Mouse (Mus musculus) forebrain, embryonic 13.5 days (tissue): ENCODE measurements around the gene Htatip2. TPM values are rescaled to one million over a fixed set of nuclear protein-coding genes. Genes with fewer than 3 reads are reported as not detected.

Source experiments
- ATAC-seq: fragments of 200-750 bp; cut with Nextera tagmentation; 2 replicates; pipeline ENCODE4 v1.8.0; 2017
- H3K27ac ChIP-seq: fragments of 300-500 bp; sonication (generic); 2 replicates; pipeline ENCODE4 v1.5.1; 2015; ENCODE audit warnings: inconsistent platforms, mild to moderate bottlenecking, moderate library complexity
- H3K27me3 ChIP-seq: fragments of 300-500 bp; sonication (generic); 2 replicates; pipeline ENCODE4 v1.6.1; 2015; ENCODE audit warnings: mild to moderate bottlenecking, inconsistent platforms
- H3K36me3 ChIP-seq: fragments of 300-500 bp; sonication (generic); 2 replicates; pipeline ENCODE4 v1.6.1; 2015; ENCODE audit warnings: mild to moderate bottlenecking, inconsistent platforms; ENCODE audit not compliant: poor library complexity, severe bottlenecking
- H3K4me1 ChIP-seq: fragments of 300-500 bp; sonication (generic); 2 replicates; pipeline ENCODE4 v1.6.1; 2015; ENCODE audit warnings: inconsistent platforms
- H3K4me2 ChIP-seq: fragments of 300-500 bp; sonication (generic); 2 replicates; pipeline ENCODE4 v1.6.1; 2015; ENCODE audit warnings: inconsistent platforms, mild to moderate bottlenecking, moderate library complexity
- H3K4me3 ChIP-seq: fragments of 300-500 bp; sonication (generic); 2 replicates; pipeline ENCODE4 v1.5.1; 2015; ENCODE audit warnings: mild to moderate bottlenecking, inconsistent platforms
- H3K9ac ChIP-seq: fragments of 300-500 bp; sonication (generic); 2 replicates; pipeline ENCODE4 v1.6.1; 2015; ENCODE audit warnings: mild to moderate bottlenecking, inconsistent platforms
- H3K9me3 ChIP-seq: fragments of 300-500 bp; sonication (generic); replicated peaks from 2 replicates; pipeline ENCODE4 v1.6.1; 2016; ENCODE audit warnings: inconsistent platforms
- WGBS: fragments of 180-500 bp; shearing (Covaris S2); methylation state at CpG from one replicate; pipeline ENCODE4 v1.1.7; 2015; 5-methylcytosine and 5-hydroxymethylcytosine counted together
- polyA plus RNA-seq: library from polyadenylated mRNA; unstranded; fragments of >200 nt; fragmentation: Nextera tagmentation; extraction: Ambion mirVana; gene quantifications from 2 replicates; pipeline ENCODE4 v1.2.1, GENCODE M21; 2015

The Htatip2 gene
- polyA plus RNA-seq, 1 experiment from 2014 or later = 2.3 TPM

DNA sequence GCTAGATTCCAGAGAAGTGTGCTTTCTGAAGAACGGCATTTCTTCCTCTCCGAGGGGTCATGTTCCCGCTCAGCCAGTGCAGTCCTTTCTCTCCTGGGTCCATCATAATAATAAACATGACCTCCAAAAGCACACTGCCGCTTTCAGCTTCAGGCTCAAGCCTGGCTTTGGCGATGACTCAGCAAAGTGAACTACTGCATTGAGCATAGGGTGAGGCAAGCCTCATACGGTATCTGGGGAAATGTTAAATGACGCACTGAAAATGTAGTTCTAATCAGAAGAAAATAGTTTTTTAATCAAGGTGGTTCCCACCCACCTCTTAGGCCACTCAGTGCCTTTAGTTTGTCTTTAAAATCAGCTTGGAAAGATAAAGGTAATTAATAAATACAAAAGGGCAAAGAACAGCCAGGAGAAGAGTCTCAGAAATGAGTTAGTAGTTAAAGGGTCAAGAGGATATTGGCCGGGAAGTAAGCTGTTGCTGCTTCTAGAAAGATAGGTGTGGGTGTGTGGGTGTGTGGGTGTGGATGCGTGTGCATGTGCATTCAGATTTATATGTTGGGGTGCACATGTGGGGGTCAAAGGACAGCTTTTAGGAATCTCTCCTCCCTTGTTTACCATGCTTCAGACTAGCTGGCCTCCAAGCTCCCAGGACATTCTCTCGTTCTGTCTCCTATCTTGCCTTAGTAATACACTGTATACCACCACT lies 5.2 kb downstream of the Htatip2 start:
- no peak overlapping the region for H3K9ac ChIP-seq
- no peak for ATAC-seq
- peaks cover 75% of the 10 kb centered on the region for H3K27me3 ChIP-seq
- no peaks in the 10 kb centered on the region for H3K36me3 ChIP-seq
- 79% methylated on average over 10 of the region's 10 CpGs for WGBS
- no peak overlapping the region for H3K4me2 ChIP-seq
- H3K4me3 ChIP-seq = no peak overlapping the region
- peaks cover 4% of the 10 kb centered on the region; the same call in 1 of the 2 replicates for H3K4me1 ChIP-seq
- 0 out of 2 replicates have a peak, but pooled peaks cover 2% of the 10 kb centered on the region for H3K9me3 ChIP-seq
- no peak overlapping the region for H3K27ac ChIP-seq

DNA sequence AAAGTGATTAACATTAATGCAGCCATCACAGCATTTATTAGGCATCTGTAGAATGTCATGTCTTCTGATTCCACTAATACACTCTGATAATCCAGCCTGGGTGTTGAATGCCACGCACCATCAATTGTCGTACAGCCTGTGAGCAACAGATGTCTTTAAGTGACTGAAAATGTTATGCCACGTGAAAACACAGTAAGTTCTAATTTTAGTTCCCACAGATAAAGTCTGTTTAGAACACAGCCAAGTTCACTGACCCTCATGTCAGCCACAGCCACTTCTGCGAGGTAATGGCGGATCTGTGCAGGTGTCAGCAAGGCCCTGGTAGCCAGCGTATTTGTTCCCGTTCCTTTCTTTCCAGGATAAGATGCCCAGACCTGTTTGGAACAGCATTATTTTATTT lies 7.3 kb downstream of the Htatip2 start:
- ATAC-seq = no peak
- peaks cover 3% of the 10 kb centered on the region; the same call in 1 of the 2 replicates for H3K4me1 ChIP-seq
- no peaks in the 10 kb centered on the region for H3K9me3 ChIP-seq
- no peak overlapping the region for H3K9ac ChIP-seq
- H3K4me3 ChIP-seq = no peak overlapping the region
- H3K27ac ChIP-seq = no peak overlapping the region
- 91% methylated on average over 7 of the region's 7 CpGs for WGBS
- H3K4me2 ChIP-seq = no peak overlapping the region
- peaks cover 71% of the 10 kb centered on the region for H3K27me3 ChIP-seq
- no peaks in the 10 kb centered on the region for H3K36me3 ChIP-seq

DNA sequence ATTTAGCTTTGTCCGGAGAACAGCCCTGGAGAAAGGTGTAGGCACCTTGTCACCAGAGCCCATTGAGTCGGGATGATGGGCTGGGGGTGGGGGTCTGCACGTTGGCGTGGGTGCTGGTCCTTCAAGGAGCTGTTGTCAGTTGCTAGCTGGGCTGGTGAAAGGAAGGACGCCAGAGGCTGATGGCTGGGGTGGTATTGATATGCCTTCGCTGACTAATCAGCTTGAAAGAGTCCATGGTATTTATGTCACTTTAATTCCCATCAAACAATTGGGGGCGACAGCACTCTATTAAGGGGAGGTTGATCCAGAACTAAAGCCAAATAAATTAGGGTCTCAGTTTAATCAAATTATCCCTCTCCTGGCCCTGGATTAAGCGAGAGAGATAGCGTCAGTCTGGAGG lies 9.6 kb downstream of the Htatip2 start:
- Histone ChIP-seq H3K27ac (no peak overlapping the region), H3K27me3 (peaks cover 62% of the 10 kb centered on the region), H3K36me3 (no peaks in the 10 kb centered on the region), H3K9ac (no peak overlapping the region), H3K4me1 (peaks cover 3% of the 10 kb centered on the region; the same call in 1 of the 2 replicates), H3K9me3 (no peaks in the 10 kb centered on the region), H3K4me2 (no peak overlapping the region), H3K4me3 (no peak overlapping the region)
- WGBS = 10% methylated on average over 9 of the region's 9 CpGs
- ATAC-seq = no peak

DNA sequence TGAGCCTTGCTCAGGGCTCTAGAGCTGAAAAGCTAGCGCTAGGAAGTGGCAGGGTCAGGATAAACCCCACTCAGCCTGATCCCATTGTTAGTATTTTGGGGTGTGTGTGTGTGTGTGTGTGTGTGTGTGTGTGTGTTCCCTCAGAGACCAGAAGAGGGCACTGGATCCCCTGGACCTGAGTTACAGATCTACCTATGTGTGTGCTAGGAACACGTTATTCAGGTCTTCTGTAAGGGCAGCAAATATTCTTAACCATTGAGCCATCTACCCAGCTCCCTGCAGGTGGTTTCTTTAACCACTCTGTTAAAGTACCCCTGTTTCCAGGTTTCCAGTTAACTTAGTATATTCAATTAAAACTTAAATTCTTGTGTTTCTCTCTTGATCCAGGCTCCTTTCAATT lies 15.5 kb downstream of the Htatip2 start:
- Histone ChIP-seq H3K9ac (no peak overlapping the region), H3K27ac (no peak overlapping the region), H3K36me3 (no peaks in the 10 kb centered on the region), H3K4me3 (no peak overlapping the region), H3K9me3 (no peaks in the 10 kb centered on the region), H3K4me1 (peaks cover 7% of the 10 kb centered on the region; the same call in 1 of the 2 replicates), H3K27me3 (peaks cover 23% of the 10 kb centered on the region), H3K4me2 (no peak overlapping the region)
- 84% methylated on average over 2 of the region's 2 CpGs for WGBS
- no peak for ATAC-seq

DNA sequence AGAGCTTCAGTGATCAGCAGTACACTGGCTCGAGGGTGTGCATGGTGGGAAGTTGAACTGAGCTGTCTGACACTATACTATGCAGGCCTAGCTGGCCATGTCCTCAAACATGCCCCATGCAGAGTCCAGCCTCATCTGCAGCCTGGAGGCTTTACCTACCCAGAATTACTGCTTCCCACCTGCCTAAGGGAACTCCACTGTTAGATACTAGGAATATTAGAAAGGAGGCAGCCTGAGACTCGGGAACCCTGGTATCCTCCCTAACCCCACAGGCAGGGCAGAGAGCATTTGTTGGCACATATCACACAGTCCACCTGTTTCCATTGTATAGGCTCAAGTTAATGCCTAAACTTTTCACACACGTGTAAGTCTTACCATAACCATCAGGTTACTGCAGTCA lies 18.7 kb downstream of the Htatip2 start:
- Histone ChIP-seq H3K9me3 (no peaks in the 10 kb centered on the region), H3K4me1 (peaks cover 18% of the 10 kb centered on the region), H3K36me3 (peaks cover 9% of the 10 kb centered on the region), H3K4me3 (no peak overlapping the region), H3K9ac (no peak overlapping the region), H3K27me3 (0 out of 2 replicates have a peak, but pooled peaks cover 9% of the 10 kb centered on the region), H3K4me2 (no peak overlapping the region; the same call in 1 of the 2 replicates), H3K27ac (no peak overlapping the region)
- peak; percentile 28 for ATAC-seq
- WGBS = 54% methylated on average over 3 of the region's 3 CpGs

DNA sequence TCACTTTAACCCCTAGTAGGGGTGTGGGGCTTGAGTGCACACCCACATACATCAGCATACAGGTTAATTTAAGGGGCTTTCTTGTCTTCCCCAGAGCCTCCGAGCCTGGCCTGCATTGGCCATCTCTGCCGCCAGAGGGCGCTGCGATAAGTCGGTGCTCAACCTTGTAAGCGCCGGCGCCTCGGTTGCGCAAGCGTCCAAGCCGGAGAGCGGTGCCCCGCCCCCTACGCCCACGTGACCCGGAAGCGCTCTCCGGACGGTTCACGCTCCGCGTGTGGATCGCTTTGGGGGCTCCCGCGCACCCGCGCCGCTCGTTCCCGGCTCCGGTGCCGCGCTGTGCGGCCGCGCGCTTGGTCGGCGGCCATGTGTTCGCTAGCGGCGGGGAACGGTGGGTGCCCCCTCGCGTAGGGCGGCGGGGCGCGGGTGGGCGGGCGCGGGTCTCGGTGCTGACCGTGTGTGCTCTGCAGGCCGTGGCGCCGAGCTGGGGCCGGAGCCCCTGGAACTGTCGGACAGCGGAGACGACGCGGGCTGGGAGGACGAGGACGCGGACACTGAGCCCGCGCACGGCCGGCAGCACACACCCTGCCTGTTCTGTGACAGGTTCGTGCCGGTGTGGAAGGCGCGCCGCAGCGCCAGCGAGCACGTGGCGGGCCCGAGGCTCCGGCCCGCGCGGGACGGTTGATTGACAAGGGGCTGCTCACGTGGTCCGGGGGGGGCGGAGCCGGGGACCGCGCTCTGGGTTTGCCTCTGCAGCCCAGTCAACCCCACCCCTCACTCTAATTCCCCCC lies 19.4 kb downstream of the Htatip2 start, which contains the start of gene Prmt3:
TSS of gene Prmt3 (plus strand) at position 233 of the 788 bp plus-strand sequence.
- Histone ChIP-seq H3K4me3 (peak within 1 kb of the TSS; percentile 63), H3K9me3 (no peaks in the 10 kb centered on the region), H3K4me1 (peaks cover 18% of the 10 kb centered on the region), H3K27ac (peak within 1 kb of the TSS; percentile 66), H3K27me3 (0 out of 2 replicates have a peak, but pooled peaks cover 4% of the 10 kb centered on the region), H3K4me2 (peak within 1 kb of the TSS; percentile 65), H3K36me3 (peaks cover 15% of the 10 kb centered on the region), H3K9ac (peak within 1 kb of the TSS; percentile 72)
- ATAC-seq = peak; percentile 97
- WGBS = under 1% methylated on average over 76 of the region's 92 CpGs

DNA sequence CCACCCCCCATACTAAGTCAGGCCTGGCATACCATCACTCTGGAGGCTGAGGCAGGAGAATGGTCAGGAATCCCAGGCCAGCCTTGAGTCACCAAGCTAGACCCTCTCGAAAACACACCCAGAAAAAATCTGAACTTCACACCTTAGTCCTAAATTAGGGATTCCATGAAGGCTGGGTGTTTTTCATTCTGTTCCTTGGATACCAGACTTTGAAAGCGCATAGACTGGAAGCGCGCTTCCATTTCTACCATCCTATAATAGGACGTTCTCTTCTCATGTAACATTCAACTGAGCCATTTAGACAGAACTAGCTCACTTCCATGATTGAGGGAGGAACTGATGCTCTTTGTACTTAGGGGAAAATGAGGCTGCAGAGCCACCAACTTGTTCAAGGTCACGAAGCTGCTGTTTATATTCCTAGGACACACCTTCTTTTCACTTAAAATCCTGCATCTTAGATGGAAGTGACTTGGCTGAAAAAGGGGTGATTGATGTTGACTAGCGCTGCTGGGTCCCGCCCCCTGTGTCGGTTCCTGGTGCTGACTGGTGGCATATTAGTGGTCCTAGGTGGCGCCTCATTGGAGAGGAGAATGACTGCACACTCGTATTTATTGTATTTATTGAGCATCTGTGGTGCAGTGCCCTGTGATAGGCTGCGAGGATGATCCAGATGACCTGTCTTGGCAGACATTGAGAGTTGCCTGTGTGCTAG lies 20.1 kb downstream of the Htatip2 start:
- Histone ChIP-seq H3K4me3 (peak overlapping the region; percentile 63), H3K4me1 (peaks cover 18% of the 10 kb centered on the region), H3K9me3 (no peaks in the 10 kb centered on the region), H3K27me3 (0 out of 2 replicates have a peak, but pooled peaks cover 4% of the 10 kb centered on the region), H3K4me2 (peak overlapping the region; percentile 65), H3K27ac (peak overlapping the region; percentile 66), H3K9ac (peak overlapping the region; percentile 72), H3K36me3 (peaks cover 21% of the 10 kb centered on the region)
- 77% methylated on average over 12 of the region's 12 CpGs for WGBS
- peak; percentile 14 for ATAC-seq

DNA sequence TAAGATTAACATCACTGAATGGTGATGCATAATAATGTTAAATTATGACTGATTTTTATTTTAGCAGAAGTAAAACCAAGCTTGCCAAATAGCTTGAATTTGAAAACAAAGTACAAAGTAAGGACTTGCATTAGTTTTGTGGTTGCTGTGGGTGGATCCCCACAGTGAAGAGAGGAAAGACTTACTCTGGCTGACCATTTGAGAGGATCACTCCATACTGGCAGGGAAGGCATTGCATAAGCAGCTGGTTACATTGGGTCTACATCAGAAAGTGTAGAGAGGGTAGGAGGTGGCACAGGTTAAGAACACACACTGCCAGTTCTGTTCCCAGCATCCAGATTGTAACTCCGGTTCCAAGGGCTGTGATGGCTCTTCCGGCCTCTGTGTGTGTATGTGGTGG lies 24.1 kb downstream of the Htatip2 start:
- no peak overlapping the region for H3K27ac ChIP-seq
- H3K4me1 ChIP-seq = peaks cover 18% of the 10 kb centered on the region
- no peaks in the 10 kb centered on the region for H3K9me3 ChIP-seq
- ATAC-seq = no peak
- 94% methylated on average over 2 of the region's 2 CpGs for WGBS
- H3K36me3 ChIP-seq = peaks cover 48% of the 10 kb centered on the region
- no peaks in the 10 kb centered on the region for H3K27me3 ChIP-seq
- H3K4me2 ChIP-seq = no peak overlapping the region
- no peak overlapping the region for H3K4me3 ChIP-seq
- no peak overlapping the region for H3K9ac ChIP-seq

DNA sequence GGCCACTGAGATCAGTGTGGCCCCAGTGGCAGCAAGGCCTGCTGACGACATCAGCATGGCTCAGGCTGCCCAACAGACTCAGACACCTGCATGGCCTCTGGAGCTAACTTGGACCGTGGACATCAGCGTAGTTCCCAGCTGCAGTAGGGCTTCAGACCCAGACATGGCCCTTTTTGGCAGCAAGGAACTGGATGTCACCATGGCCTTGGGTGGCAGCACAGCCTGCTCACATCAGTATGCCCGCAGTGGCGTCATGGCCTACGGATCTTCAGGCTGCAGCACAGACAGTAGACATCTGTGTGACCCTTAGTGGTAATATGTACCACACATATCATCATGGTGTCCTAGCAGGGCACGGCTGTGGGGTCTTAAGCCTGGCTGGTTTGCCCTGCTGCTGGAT lies 26.2 kb downstream of the Htatip2 start:
- peaks cover 59% of the 10 kb centered on the region for H3K36me3 ChIP-seq
- no peak for ATAC-seq
- H3K9ac ChIP-seq = no peak overlapping the region
- no peaks in the 10 kb centered on the region for H3K9me3 ChIP-seq
- H3K27ac ChIP-seq = no peak overlapping the region
- peaks cover 4% of the 10 kb centered on the region; the same call in 1 of the 2 replicates for H3K4me1 ChIP-seq
- H3K4me2 ChIP-seq = no peak overlapping the region
- WGBS = 91% methylated on average over 7 of the region's 7 CpGs
- no peaks in the 10 kb centered on the region for H3K27me3 ChIP-seq
- no peak overlapping the region for H3K4me3 ChIP-seq

DNA sequence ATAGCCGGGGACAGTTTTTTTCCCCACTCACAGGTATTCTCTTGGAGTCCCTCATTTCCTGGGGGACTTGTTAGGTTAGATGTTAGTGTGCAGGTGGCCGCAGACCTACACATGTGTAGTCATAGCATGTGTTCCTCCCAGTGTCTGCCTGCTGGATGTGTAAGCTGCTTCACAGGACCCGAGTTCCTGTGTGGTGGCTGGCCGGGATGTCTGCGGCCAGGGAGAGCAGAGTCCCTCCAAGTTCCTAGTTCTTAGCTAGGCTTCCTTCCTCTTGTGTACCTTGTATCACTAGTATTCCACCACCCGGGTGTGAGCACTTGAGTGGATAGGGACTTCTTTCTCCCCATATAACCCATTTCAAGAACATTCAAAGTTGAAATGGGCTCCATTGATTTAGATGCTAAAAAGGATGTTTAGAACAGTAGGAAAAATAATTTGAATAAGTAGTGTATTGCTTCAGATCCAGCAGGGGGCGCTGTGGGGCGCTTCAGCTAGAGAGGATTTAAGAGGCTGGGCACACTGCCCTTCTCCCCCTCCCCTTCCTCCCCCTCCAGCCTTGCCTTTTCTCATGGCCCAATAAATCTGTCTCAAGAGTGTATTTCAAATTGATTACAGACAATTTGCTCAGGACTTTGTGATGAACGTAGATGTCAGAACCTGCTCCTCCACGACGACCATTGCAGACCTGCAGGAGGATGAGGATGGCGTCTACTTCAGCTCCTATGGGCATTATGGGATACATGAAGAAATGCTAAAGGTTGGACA lies 27.9 kb downstream of the Htatip2 start:
- no peak overlapping the region for H3K4me2 ChIP-seq
- peak; percentile 48 for ATAC-seq
- H3K27ac ChIP-seq = no peak overlapping the region
- H3K4me1 ChIP-seq = no peaks in the 10 kb centered on the region
- H3K36me3 ChIP-seq = peaks cover 71% of the 10 kb centered on the region
- no peak overlapping the region for H3K4me3 ChIP-seq
- H3K9ac ChIP-seq = no peak overlapping the region
- no peaks in the 10 kb centered on the region for H3K27me3 ChIP-seq
- H3K9me3 ChIP-seq = no peaks in the 10 kb centered on the region
- 61% methylated on average over 12 of the region's 12 CpGs for WGBS

DNA sequence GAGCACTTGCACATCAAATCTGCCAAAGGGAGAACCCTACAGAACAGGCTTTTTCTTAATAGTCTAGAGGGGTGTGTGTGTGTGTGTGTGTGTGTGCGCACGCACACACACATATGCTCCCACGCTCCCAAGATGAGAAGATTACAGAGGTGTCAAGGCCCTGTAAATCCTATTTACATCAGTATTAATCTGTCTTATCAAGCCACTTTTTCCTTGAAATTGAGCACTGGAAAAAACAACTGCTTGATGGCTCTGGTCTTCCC lies 28.4 kb downstream of the Htatip2 start:
- Histone ChIP-seq H3K9me3 (no peaks in the 10 kb centered on the region), H3K4me2 (no peak overlapping the region), H3K27me3 (no peaks in the 10 kb centered on the region), H3K36me3 (peaks cover 68% of the 10 kb centered on the region), H3K4me1 (no peaks in the 10 kb centered on the region), H3K27ac (no peak overlapping the region), H3K4me3 (no peak overlapping the region), H3K9ac (no peak overlapping the region)
- ATAC-seq = 0 out of 2 replicates have a peak, but pooled peaks have one; percentile 30
- 97% methylated on average over 3 of the region's 3 CpGs for WGBS
